Mouse (Mus musculus) layer of hippocampus, adult 9-10 months (tissue): ENCODE measurements around the gene Magea1.
"Not testable (repeated sequence)": the region's sequence is repeated elsewhere in the genome, so short reads cannot be mapped to it uniquely, and the experiment has no call there.

Experiments used
- DNase-seq: peaks from one replicate; pipeline ENCODE4 v3.0.0; 2022; ENCODE audit warnings: low spot score

The Magea1 gene

GRCm38 (mm10) chrX:155089693-155090092, at the start of gene Magea1:
Gene Magea1, minus strand, starts transcription at chrX:155089793.
- not testable (repeated sequence) for DNase-seq

- not testable (repeated sequence) for DNase-seq
Observed at GRCm38 (mm10) chrX:155128312-155128711, 38.7 kb upstream of the Magea1 start, which contains the start of gene Cldn34b2. Gene Cldn34b2, minus strand, starts transcription at chrX:155128412.

- DNase-seq = peak; percentile 10
Observed at GRCm38 (mm10) chrX:155098024-155098423, 8.4 kb upstream of the Magea1 start.

GRCm38 (mm10) chrX:155093566-155093965, 4.0 kb upstream of the Magea1 start, which contains the start of gene Magea2:
Gene Magea2, minus strand, starts transcription at chrX:155093666.
- DNase-seq = not testable (repeated sequence)

GRCm38 (mm10) chrX:155063045-155063444, 26.5 kb downstream of the Magea1 start, which contains the start of gene Magea5:
Gene Magea5, minus strand, starts transcription at chrX:155063145.
- DNase-seq = not testable (repeated sequence)
